Mouse (Mus musculus) heart, embryonic 14.5 days (tissue): ENCODE measurements at regions not wholly inside any gene's neighbourhood (a gene's known extent, or its start where the extent isn't known, plus 50 kb on each side); places are given as distances from the start of the nearest gene placed in this dataset.

ENCODE experiments used
- ATAC-seq: fragments of 200-750 bp; cut with Nextera tagmentation; 2 replicates; pipeline ENCODE4 v1.8.0; 2017; ENCODE audit warnings: low read depth, moderate TSS enrichment; ENCODE audit not compliant: insufficient number of reproducible peaks, insufficient read depth, low FRiP score
- H3K27ac ChIP-seq, 2 experiments: fragments of 200-500 bp in 1 of 2; fragments of 300-500 bp in 1 of 2; sonication (generic) in 1 of 2; replicated peaks in 1 of 2; 2 replicates each; pipeline ENCODE4 v1.5.1; 2012 to 2014; ENCODE audit warnings: low read depth in 2 of 2, low read length in 2 of 2, control low read depth in 1 of 2, mild to moderate bottlenecking in 1 of 2, mixed read lengths in 1 of 2; ENCODE audit not compliant: control insufficient read depth in 1 of 2, insufficient read depth in 1 of 2
- H3K27me3 ChIP-seq: fragments of 300-500 bp; sonication (generic); 2 replicates; pipeline ENCODE4 v1.6.1; 2014; ENCODE audit warnings: mild to moderate bottlenecking, low read length, control low read depth; ENCODE audit not compliant: control insufficient read depth, insufficient read depth
- H3K36me3 ChIP-seq: fragments of 300-500 bp; sonication (generic); 2 replicates; pipeline ENCODE4 v1.6.1; 2014; ENCODE audit warnings: mild to moderate bottlenecking, control low read depth, low read length, mixed read lengths; ENCODE audit not compliant: control insufficient read depth, insufficient read depth
- H3K4me1 ChIP-seq, 2 experiments: fragments of 200-500 bp in 1 of 2; fragments of 300-500 bp in 1 of 2; sonication (generic) in 1 of 2; 2 replicates each; pipeline ENCODE4 v1.6.1; 2012 to 2014; ENCODE audit warnings: low read length in 2 of 2, control low read depth in 1 of 2, mixed read lengths in 1 of 2; ENCODE audit not compliant: control insufficient read depth in 2 of 2, insufficient read depth in 2 of 2
- H3K4me2 ChIP-seq: fragments of 300-500 bp; sonication (generic); 2 replicates; pipeline ENCODE4 v1.6.1; 2014; ENCODE audit warnings: mild to moderate bottlenecking, low read length
- H3K4me3 ChIP-seq, 2 experiments: fragments of 200-500 bp in 1 of 2; fragments of 300-500 bp in 1 of 2; sonication (generic) in 1 of 2; 2 replicates each; pipeline ENCODE4 v1.5.1; 2012 to 2014; ENCODE audit warnings: low read length in 2 of 2, mild to moderate bottlenecking in 2 of 2, control low read depth in 1 of 2, low read depth in 1 of 2, moderate library complexity in 1 of 2; ENCODE audit not compliant: control insufficient read depth in 1 of 2, insufficient read depth in 1 of 2
- H3K9ac ChIP-seq: fragments of 300-500 bp; sonication (generic); 2 replicates; pipeline ENCODE4 v1.6.1; 2014; ENCODE audit warnings: mild to moderate bottlenecking, low read length
- H3K9me3 ChIP-seq: fragments of 300-500 bp; sonication (generic); 2 replicates; pipeline ENCODE4 v1.6.1; 2016; ENCODE audit warnings: low read length, control low read depth; ENCODE audit not compliant: control insufficient read depth
- WGBS: fragments of 180-500 bp; shearing (Covaris S2); extraction: QIAGEN DNeasy Blood & Tissue Kit; methylation state at CpG from one replicate; pipeline ENCODE4 v1.1.7; 2014; 5-methylcytosine and 5-hydroxymethylcytosine counted together

DNA sequence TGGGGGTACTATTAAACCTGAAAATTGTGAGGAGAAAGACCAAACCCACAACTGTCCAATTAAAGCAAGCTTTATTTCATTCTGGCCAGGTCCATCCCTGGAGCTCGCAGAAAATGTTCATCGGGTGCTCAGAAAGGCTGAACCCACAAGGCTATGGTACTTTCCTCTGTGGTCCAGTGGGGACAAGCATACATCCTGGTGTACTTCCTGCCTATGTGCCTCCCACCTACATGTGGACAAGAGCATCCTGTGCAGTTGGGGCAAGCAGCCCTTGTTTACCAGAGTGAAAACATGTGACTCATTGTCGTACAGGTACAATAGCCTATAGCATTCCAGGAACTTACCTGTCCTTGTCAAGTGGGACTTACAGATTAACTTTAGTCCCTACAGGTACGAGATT lies 81.7 kb upstream of the Gm6993 start:
- peaks cover 0 to 2% of the 10 kb centered on the region in 2 experiments; a peak in 1 of 4 replicates for H3K4me1 ChIP-seq
- no peak for ATAC-seq
- H3K9ac ChIP-seq, result no peak overlapping the region
- no peak overlapping the region for H3K4me3 ChIP-seq
- H3K9me3 ChIP-seq, result no peaks in the 10 kb centered on the region
- no peak overlapping the region for H3K4me2 ChIP-seq
- no peak overlapping the region for H3K27ac ChIP-seq
- H3K27me3 ChIP-seq, result no peaks in the 10 kb centered on the region
- WGBS, result 78% methylated on average over 4 of the region's 4 CpGs
- no peaks in the 10 kb centered on the region for H3K36me3 ChIP-seq

GRCm38 (mm10) chr12:31159378-31159777 lies 81.2 kb upstream of the Gm6993 start:
- H3K36me3 ChIP-seq, result no peaks in the 10 kb centered on the region
- H3K27me3 ChIP-seq, result no peaks in the 10 kb centered on the region
- no peak overlapping the region for H3K9ac ChIP-seq
- 72% methylated on average over 7 of the region's 7 CpGs for WGBS
- ATAC-seq, result no peak
- H3K9me3 ChIP-seq, result no peaks in the 10 kb centered on the region
- H3K27ac ChIP-seq, result no peak overlapping the region
- no peak overlapping the region for H3K4me2 ChIP-seq
- peaks cover 0 to 2% of the 10 kb centered on the region in 2 experiments; a peak in 1 of 4 replicates for H3K4me1 ChIP-seq
- H3K4me3 ChIP-seq, result no peak overlapping the region

DNA sequence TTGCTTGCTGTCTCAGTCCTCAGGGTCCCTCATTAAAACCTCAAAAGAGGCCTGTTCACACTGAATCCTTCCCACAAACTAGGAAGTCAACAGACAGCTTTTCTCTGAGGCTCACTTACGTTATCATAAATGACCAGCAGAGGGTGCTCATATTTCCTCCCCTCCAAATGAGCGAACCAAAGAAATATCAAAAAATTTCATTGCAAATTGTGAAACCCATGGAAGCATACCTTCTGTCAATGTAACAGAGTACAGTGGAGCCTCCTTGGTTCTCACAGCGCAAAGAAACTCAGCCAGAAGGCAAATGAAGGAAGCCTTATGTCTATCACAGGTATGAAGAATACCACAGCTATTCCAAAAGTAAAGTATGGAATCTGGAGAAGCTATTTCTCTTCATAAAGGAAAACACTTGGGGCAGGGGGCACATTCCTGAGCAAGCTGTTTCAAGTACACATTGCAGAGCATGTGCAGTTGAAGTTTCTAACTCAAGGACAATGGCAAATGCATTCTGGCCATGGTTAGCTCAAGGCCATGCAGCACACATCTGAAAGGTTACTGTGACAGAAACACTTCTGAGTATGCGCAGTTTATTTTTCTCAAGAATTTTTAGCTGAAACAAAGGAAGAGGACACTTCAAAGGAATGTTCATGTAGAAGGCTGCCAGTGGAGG lies 72.2 kb upstream of the Gm6993 start:
- no peak overlapping the region for H3K4me2 ChIP-seq
- H3K4me1 ChIP-seq, result peaks cover 0 to 2% of the 10 kb centered on the region in 2 experiments; a peak in 1 of 4 replicates
- no peak for ATAC-seq
- no peaks in the 10 kb centered on the region for H3K9me3 ChIP-seq
- no peak overlapping the region for H3K27ac ChIP-seq
- H3K4me3 ChIP-seq, result no peak overlapping the region
- no peak overlapping the region for H3K9ac ChIP-seq
- no peaks in the 10 kb centered on the region for H3K36me3 ChIP-seq
- no peaks in the 10 kb centered on the region for H3K27me3 ChIP-seq
- 65% methylated on average over 4 of the region's 4 CpGs for WGBS

DNA sequence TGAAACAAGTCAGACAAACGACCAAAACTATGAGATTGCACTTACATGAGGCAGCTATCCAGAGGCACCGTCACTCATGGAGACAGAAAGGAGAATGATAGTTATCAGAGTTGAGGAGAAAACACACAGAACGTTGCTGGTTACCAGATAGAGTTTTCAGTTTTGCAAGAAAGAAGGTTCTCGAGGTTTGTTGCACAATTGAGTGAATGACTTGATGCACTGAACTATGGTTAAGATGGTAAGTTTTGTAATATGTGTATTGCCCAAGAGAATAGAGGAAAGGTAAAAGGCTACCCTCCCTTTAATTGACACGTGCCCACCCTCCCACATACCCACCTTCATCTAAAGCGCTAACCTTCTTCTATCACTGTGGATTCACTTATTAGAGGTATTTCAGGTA lies 70.5 kb upstream of the Gm6993 start:
- H3K9me3 ChIP-seq, result no peaks in the 10 kb centered on the region
- WGBS, result 57% methylated on average over 6 of the region's 6 CpGs
- no peaks in the 10 kb centered on the region for H3K27me3 ChIP-seq
- H3K27ac ChIP-seq, result no peak overlapping the region
- H3K4me1 ChIP-seq, result peaks cover 0 to 4% of the 10 kb centered on the region in 2 experiments; a peak in 1 of 4 replicates
- ATAC-seq, result no peak
- no peak overlapping the region for H3K4me3 ChIP-seq
- H3K36me3 ChIP-seq, result no peaks in the 10 kb centered on the region
- no peak overlapping the region for H3K4me2 ChIP-seq
- H3K9ac ChIP-seq, result no peak overlapping the region

GRCm38 (mm10) chr12:31170546-31171160 lies 69.9 kb upstream of the Gm6993 start:
- 78% methylated on average over 10 of the region's 10 CpGs for WGBS
- Histone ChIP-seq H3K4me2 (no peak overlapping the region), H3K9ac (no peak overlapping the region), H3K36me3 (no peaks in the 10 kb centered on the region), H3K27ac (no peak overlapping the region), H3K4me3 (no peak overlapping the region), H3K4me1 (peaks cover 0 to 4% of the 10 kb centered on the region in 2 experiments; a peak in 1 of 4 replicates), H3K9me3 (no peaks in the 10 kb centered on the region), H3K27me3 (no peaks in the 10 kb centered on the region)
- no peak for ATAC-seq

GRCm38 (mm10) chr12:31171992-31172391 lies 68.6 kb upstream of the Gm6993 start:
- no peak overlapping the region for H3K9ac ChIP-seq
- no peak for ATAC-seq

DNA sequence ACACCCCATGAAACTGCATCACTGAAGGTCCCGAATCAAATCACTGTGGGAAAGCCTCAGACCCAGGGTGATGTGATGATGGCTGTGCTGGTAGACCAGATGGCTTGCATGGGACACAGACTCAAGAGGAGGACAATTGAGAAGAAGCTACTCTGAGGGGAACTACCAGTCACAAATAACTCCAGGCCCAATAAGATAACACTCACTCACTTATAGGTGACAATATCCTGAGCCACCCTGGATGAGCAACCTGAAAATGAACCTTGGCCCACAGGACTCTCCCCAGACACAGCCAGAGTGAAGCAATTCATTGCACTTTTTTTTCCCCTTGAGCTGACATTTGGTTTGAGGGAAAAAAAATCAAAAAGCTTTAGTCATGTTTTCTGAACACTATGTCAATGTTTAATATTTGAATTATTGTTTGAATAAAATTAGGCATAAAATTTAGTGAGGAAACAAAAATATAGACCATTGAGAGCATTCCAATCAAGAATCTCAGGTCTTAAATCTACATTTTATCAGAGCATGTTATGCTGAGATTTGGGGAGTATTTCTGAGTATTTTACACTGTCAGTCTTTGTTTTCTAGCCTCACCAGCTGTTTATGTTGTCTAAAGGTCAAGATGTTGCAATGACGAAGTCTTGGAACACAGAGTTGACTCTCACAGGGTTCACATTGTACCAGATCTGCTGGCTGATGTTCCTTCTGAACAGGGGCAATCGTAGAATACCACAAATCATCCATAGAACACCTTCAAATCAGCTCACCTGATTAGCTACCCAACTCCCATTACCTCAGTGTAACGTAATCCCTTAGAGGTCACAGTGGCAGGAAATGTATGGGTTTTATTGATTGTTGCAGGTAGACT lies 67.9 kb upstream of the Gm6993 start:
- Histone ChIP-seq H3K27me3 (no peaks in the 10 kb centered on the region), H3K9ac (no peak overlapping the region), H3K36me3 (no peaks in the 10 kb centered on the region), H3K4me1 (peaks cover 0 to 4% of the 10 kb centered on the region in 2 experiments; a peak in 1 of 4 replicates), H3K4me3 (no peak overlapping the region), H3K27ac (no peak overlapping the region), H3K9me3 (no peaks in the 10 kb centered on the region), H3K4me2 (no peak overlapping the region)
- 82% methylated on average over 4 of the region's 4 CpGs for WGBS
- no peak for ATAC-seq

More at GRCm38 (mm10) chr12:31171992-31172391, 68.6 kb upstream of the Gm6993 start:
- Histone ChIP-seq H3K4me1 (peaks cover 0 to 4% of the 10 kb centered on the region in 2 experiments; a peak in 1 of 4 replicates), H3K27ac (no peak overlapping the region), H3K9me3 (no peaks in the 10 kb centered on the region), H3K36me3 (no peaks in the 10 kb centered on the region), H3K4me3 (no peak overlapping the region), H3K27me3 (no peaks in the 10 kb centered on the region), H3K4me2 (no peak overlapping the region)
- WGBS, result 76% methylated on average over 4 of the region's 4 CpGs
